Mouse (Mus musculus) liver, embryonic 12.5 days (tissue): ENCODE measurements around the gene Nop53. TPM values are rescaled to one million over a fixed set of nuclear protein-coding genes. Genes with fewer than 3 reads are reported as not detected.

Source experiments
- ATAC-seq: fragments of 200-750 bp; cut with Nextera tagmentation; 2 replicates; pipeline ENCODE4 v1.8.0; 2017; ENCODE audit warnings: moderate number of reproducible peaks, mild to moderate bottlenecking, moderate library complexity
- H3K27ac ChIP-seq: fragments of 300-500 bp; sonication (generic); 2 replicates; pipeline ENCODE4 v1.5.1; 2016; ENCODE audit warnings: mild to moderate bottlenecking
- H3K27me3 ChIP-seq: fragments of 300-500 bp; sonication (generic); replicated peaks from 2 replicates; pipeline ENCODE4 v1.6.1; 2016; ENCODE audit warnings: mild to moderate bottlenecking, moderate library complexity
- H3K36me3 ChIP-seq: fragments of 300-500 bp; sonication (generic); 2 replicates; pipeline ENCODE4 v1.6.1; 2016; ENCODE audit warnings: mild to moderate bottlenecking, moderate library complexity
- H3K4me1 ChIP-seq: fragments of 300-500 bp; sonication (generic); 2 replicates; pipeline ENCODE4 v1.6.1; 2016
- H3K4me2 ChIP-seq: fragments of 300-500 bp; sonication (generic); 2 replicates; pipeline ENCODE4 v1.6.1; 2016; ENCODE audit warnings: mild to moderate bottlenecking, moderate library complexity
- H3K4me3 ChIP-seq: fragments of 300-500 bp; sonication (generic); 2 replicates; pipeline ENCODE4 v1.5.1; 2016; ENCODE audit warnings: mild to moderate bottlenecking, moderate library complexity
- H3K9ac ChIP-seq: fragments of 300-500 bp; sonication (generic); 2 replicates; pipeline ENCODE4 v1.6.1; 2016; ENCODE audit warnings: mild to moderate bottlenecking, moderate library complexity
- H3K9me3 ChIP-seq: fragments of 300-500 bp; sonication (generic); replicated peaks from 2 replicates; pipeline ENCODE4 v1.6.1; 2016; ENCODE audit warnings: mild to moderate bottlenecking, moderate library complexity
- WGBS: fragments of 180-500 bp; shearing (Covaris S2); methylation state at CpG from one replicate; pipeline ENCODE4 v1.1.7; 2016; ENCODE audit not compliant: insufficient replicate concordance; 5-methylcytosine and 5-hydroxymethylcytosine counted together
- polyA plus RNA-seq: library from polyadenylated mRNA; unstranded; fragments of >200 nt; fragmentation: Nextera tagmentation; extraction: Ambion mirVana; gene quantifications from 2 replicates; pipeline ENCODE4 v1.2.1, GENCODE M21; 2016

Gene Nop53
- polyA plus RNA-seq, 1 experiment from 2014 or later = 130 TPM

- H3K27me3 ChIP-seq = no peaks in the 10 kb centered on the region
- 0 out of 2 replicates have a peak, but pooled peaks have one; percentile 4 for ATAC-seq
- WGBS = 80% methylated on average over 25 of the region's 25 CpGs
- peaks cover 57% of the 10 kb centered on the region for H3K36me3 ChIP-seq
- no peak overlapping the region for H3K27ac ChIP-seq
- no peak overlapping the region for H3K4me3 ChIP-seq
- no peak overlapping the region for H3K4me2 ChIP-seq
- no peaks in the 10 kb centered on the region; the same call in 1 of the 2 replicates for H3K9me3 ChIP-seq
- peaks cover 10% of the 10 kb centered on the region for H3K4me1 ChIP-seq
- no peak overlapping the region for H3K9ac ChIP-seq
Measured at GRCm38 (mm10) chr7:15972247-15972646, 26.4 kb upstream of the Nop53 start.

GRCm38 (mm10) chr7:15969674-15970073 is 23.8 kb upstream of the Nop53 start:
- WGBS = 58% methylated on average over 3 of the region's 3 CpGs
- Histone ChIP-seq H3K9ac (no peak overlapping the region), H3K9me3 (no peaks in the 10 kb centered on the region; the same call in 1 of the 2 replicates), H3K27ac (no peak overlapping the region), H3K4me3 (no peak overlapping the region), H3K4me2 (no peak overlapping the region), H3K4me1 (peaks cover 22% of the 10 kb centered on the region), H3K27me3 (peaks cover 8% of the 10 kb centered on the region), H3K36me3 (peaks cover 36% of the 10 kb centered on the region)
- no peak for ATAC-seq

DNA sequence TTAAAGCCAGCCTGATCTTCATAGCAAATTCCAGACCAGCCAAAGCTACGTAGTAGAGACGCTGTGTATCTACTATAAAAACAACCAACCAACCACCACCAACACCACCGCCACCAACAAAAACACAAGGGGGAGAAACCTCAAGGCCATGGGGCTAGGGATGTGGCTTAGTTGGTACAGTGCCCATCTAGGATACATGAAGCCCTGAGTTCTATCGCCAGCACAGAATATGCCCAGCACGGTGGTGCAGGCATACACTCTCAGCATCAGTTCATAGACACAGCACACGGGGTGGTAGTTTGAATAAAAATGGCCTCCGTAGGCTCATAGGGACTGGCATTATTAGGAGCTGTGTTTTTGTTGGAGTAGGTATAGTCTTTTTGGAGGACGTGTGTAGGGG is 22.4 kb upstream of the Nop53 start:
- H3K9me3 ChIP-seq = no peaks in the 10 kb centered on the region; the same call in 1 of the 2 replicates
- H3K27ac ChIP-seq = no peak overlapping the region
- no peak for ATAC-seq
- no peak overlapping the region for H3K4me3 ChIP-seq
- no peak overlapping the region for H3K4me2 ChIP-seq
- H3K36me3 ChIP-seq = peaks cover 25% of the 10 kb centered on the region
- H3K27me3 ChIP-seq = peaks cover 15% of the 10 kb centered on the region
- WGBS = 79% methylated on average over 8 of the region's 8 CpGs
- no peak overlapping the region for H3K9ac ChIP-seq
- peaks cover 34% of the 10 kb centered on the region for H3K4me1 ChIP-seq

GRCm38 (mm10) chr7:15967312-15967711 is 21.4 kb upstream of the Nop53 start, which contains the start of gene Ehd2:
Gene Ehd2 (minus strand): TSS chr7:15967567.
- peak within 1 kb of the TSS; percentile 64 for H3K4me2 ChIP-seq
- WGBS = 2% methylated on average over 22 of the region's 22 CpGs
- H3K27ac ChIP-seq = no peak within 1 kb of the TSS

GRCm38 (mm10) chr7:15966489-15966888 is 20.6 kb upstream of the Nop53 start:
- Histone ChIP-seq H3K4me3 (no peak overlapping the region), H3K4me1 (peaks cover 45% of the 10 kb centered on the region), H3K36me3 (peaks cover 6% of the 10 kb centered on the region), H3K27ac (no peak overlapping the region), H3K4me2 (peak overlapping the region; percentile 64; the same call in 1 of the 2 replicates), H3K9me3 (no peaks in the 10 kb centered on the region; the same call in 1 of the 2 replicates), H3K27me3 (peaks cover 18% of the 10 kb centered on the region), H3K9ac (no peak overlapping the region)
- no peak for ATAC-seq
- WGBS = 29% methylated on average over 3 of the region's 3 CpGs

More at GRCm38 (mm10) chr7:15967312-15967711, 21.4 kb upstream of the Nop53 start, which contains the start of gene Ehd2:
- Histone ChIP-seq H3K9ac (peak within 1 kb of the TSS; percentile 47), H3K9me3 (no peaks in the 10 kb centered on the region; the same call in 1 of the 2 replicates), H3K27me3 (peaks cover 18% of the 10 kb centered on the region), H3K4me1 (peaks cover 42% of the 10 kb centered on the region), H3K36me3 (peaks cover 14% of the 10 kb centered on the region), H3K4me3 (peak within 1 kb of the TSS; percentile 36)
- peak; percentile 85 for ATAC-seq

DNA sequence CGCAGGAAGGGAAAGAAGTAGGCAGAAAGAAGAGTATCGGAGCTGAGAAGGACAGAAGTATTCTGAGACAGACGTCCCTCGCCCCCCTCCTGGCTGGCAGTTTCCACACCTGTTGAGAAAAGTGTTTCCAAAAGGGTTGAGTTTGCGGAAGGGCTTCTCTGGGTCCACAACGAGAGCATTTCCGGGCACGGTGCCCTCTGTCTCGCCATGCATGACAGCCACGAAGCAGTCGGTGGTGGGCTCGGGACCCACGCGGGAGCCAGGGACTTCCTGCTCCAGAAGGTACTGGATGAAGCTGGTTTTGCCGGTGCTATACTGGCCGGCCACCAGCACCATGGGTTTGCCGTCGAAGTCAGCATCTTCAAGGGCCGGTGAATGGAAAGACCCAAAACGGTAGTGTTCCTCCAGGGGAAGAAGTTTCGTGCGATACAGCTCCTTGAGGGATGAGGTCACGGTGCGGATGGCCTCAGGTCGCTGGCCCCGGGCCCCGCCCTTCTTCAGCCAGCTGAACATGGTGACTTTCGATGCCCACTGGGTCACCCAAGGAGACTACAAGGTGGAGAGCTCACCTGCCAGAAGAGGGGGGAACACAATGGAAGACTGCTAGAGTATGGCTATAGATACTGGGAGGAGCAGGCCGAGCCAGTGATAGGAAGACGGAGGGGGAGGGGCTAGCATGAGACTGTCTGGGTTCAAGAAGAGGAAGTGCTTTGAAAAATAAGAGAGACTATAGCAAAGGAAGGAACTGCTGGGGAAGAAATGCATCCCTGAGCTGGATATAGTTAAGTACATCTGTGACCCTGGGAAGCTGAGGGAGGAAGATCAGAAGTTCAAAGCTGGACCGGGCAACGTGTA is 18.2 kb upstream of the Nop53 start:
- no peak for ATAC-seq
- no peak overlapping the region for H3K4me2 ChIP-seq
- peaks cover 50% of the 10 kb centered on the region for H3K4me1 ChIP-seq
- H3K27me3 ChIP-seq = peaks cover 22% of the 10 kb centered on the region
- H3K4me3 ChIP-seq = no peak overlapping the region
- H3K9me3 ChIP-seq = no peaks in the 10 kb centered on the region
- 56% methylated on average over 32 of the region's 32 CpGs for WGBS
- no peaks in the 10 kb centered on the region for H3K36me3 ChIP-seq
- no peak overlapping the region for H3K27ac ChIP-seq
- H3K9ac ChIP-seq = no peak overlapping the region

- WGBS = 54% methylated on average over 12 of the region's 12 CpGs
- Histone ChIP-seq H3K9ac (no peak overlapping the region), H3K4me2 (no peak overlapping the region), H3K9me3 (no peaks in the 10 kb centered on the region), H3K36me3 (no peaks in the 10 kb centered on the region), H3K4me1 (peaks cover 48% of the 10 kb centered on the region), H3K4me3 (no peak overlapping the region), H3K27me3 (peaks cover 23% of the 10 kb centered on the region), H3K27ac (peak overlapping the region; percentile 52; the same call in 1 of the 2 replicates)
- no peak for ATAC-seq
Measured at GRCm38 (mm10) chr7:15962311-15963288, 16.7 kb upstream of the Nop53 start.

DNA sequence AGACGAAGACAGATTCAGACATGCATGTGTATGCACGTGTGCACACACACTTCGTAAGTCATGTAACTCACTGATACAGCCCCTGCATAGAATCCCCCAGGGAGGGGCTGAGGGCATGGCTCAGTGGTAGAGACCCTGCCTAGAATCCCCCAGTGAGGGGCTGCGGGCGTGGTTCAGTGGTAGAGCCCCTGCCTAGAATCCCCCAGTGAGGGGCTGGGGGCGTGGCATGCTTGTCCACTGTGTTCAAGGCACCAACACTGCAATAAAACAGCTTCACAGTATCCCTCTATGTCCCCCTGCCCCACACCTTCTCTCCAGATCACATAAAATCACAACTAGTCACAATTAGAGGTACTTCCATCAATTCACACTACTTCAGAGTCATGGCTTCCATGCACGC is 15.9 kb upstream of the Nop53 start:
- no peak overlapping the region for H3K4me3 ChIP-seq
- H3K4me1 ChIP-seq = peaks cover 40% of the 10 kb centered on the region
- H3K27me3 ChIP-seq = peaks cover 30% of the 10 kb centered on the region
- no peak for ATAC-seq
- WGBS = 73% methylated on average over 7 of the region's 7 CpGs
- H3K27ac ChIP-seq = no peak overlapping the region
- no peak overlapping the region for H3K9ac ChIP-seq
- H3K4me2 ChIP-seq = no peak overlapping the region
- H3K9me3 ChIP-seq = no peaks in the 10 kb centered on the region
- H3K36me3 ChIP-seq = 0 out of 2 replicates have a peak, but pooled peaks cover 4% of the 10 kb centered on the region

- H3K4me2 ChIP-seq = no peak overlapping the region
- no peak overlapping the region for H3K27ac ChIP-seq
- no peak for ATAC-seq
- H3K4me3 ChIP-seq = no peak overlapping the region
- H3K4me1 ChIP-seq = peaks cover 36% of the 10 kb centered on the region
- 0 out of 2 replicates have a peak, but pooled peaks cover 4% of the 10 kb centered on the region for H3K36me3 ChIP-seq
- 49% methylated on average over 4 of the region's 4 CpGs for WGBS
- H3K27me3 ChIP-seq = peaks cover 36% of the 10 kb centered on the region
- no peak overlapping the region for H3K9ac ChIP-seq
- H3K9me3 ChIP-seq = no peaks in the 10 kb centered on the region
Measured at GRCm38 (mm10) chr7:15961239-15961638, 15.4 kb upstream of the Nop53 start.

DNA sequence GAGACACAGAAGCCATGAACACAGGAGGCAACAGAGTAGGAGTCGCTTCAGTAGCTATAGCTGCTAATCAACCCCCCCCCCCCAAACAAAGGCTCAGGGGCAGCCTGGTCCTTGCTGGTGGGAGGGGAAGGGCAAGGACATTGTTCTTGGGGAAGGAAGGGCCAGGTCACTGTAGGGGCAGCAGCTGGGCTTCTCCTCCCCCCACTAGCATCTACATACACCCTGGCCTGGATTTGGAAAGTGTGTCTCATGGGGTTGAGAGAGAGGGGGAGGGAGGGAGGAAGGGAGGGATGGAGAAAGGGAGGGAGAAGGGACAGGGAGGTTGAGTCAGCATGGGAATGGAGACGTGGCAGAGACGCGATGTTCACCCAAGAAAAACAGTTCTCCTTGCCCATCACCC is 14.8 kb upstream of the Nop53 start:
- H3K36me3 ChIP-seq = 0 out of 2 replicates have a peak, but pooled peaks cover 4% of the 10 kb centered on the region
- WGBS = 54% methylated on average over 4 of the region's 4 CpGs
- H3K27me3 ChIP-seq = peaks cover 36% of the 10 kb centered on the region
- peaks cover 40% of the 10 kb centered on the region for H3K4me1 ChIP-seq
- ATAC-seq = no peak
- no peak overlapping the region for H3K9ac ChIP-seq
- H3K4me2 ChIP-seq = no peak overlapping the region
- no peak overlapping the region for H3K4me3 ChIP-seq
- H3K9me3 ChIP-seq = no peaks in the 10 kb centered on the region
- no peak overlapping the region for H3K27ac ChIP-seq

DNA sequence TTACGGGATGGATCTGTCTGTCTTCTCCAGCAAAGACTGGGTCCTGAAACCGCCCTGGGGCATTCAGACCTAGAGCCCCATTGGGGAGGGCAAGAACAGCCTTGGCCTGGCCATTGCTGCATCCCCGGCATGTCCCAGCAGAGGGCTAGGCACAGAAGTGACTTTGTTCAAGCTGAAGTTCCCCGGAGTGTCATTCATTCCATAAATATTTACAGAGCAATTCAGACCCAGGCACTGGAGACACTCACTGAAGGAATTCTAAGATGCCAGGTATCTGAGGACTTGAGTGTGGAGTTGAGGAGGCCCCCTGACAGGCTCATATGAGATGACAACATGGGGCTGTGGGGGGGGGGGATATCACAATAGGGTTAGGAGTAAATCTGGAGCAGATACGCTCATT is 10.3 kb upstream of the Nop53 start:
- Histone ChIP-seq H3K9me3 (0 out of 2 replicates have a peak, but pooled peaks cover 4% of the 10 kb centered on the region), H3K36me3 (0 out of 2 replicates have a peak, but pooled peaks cover 4% of the 10 kb centered on the region), H3K4me2 (no peak overlapping the region), H3K4me1 (peaks cover 54% of the 10 kb centered on the region), H3K4me3 (no peak overlapping the region), H3K9ac (no peak overlapping the region), H3K27me3 (peaks cover 29% of the 10 kb centered on the region), H3K27ac (no peak overlapping the region)
- no peak for ATAC-seq
- 66% methylated on average over 5 of the region's 5 CpGs for WGBS
